Mouse (Mus musculus) monocyte, adult 5-6 weeks (primary cell): ENCODE measurements around the gene Gm13090. TPM values are rescaled to one million over a fixed set of nuclear protein-coding genes. Genes with fewer than 3 reads are reported as not detected.

Experiments
- ATAC-seq: fragments of 153-309, 156-312 bp; replicated peaks from 2 replicates; pipeline ENCODE4 v1.8.0; 2017; ENCODE audit warnings: mild to moderate bottlenecking; ENCODE audit not compliant: low TSS enrichment, insufficient number of reproducible peaks, severe bottlenecking, poor library complexity, low FRiP score
- total RNA-seq: library from RNA; stranded (forward); fragments of 200-1000, 200-491, 200-594 nt; gene quantifications from 3 replicates; pipeline ENCODE4 v1.2.3, GENCODE M21; 2017

The Gm13090 gene
- total RNA-seq, 1 experiment from 2014 or later: not detected

GRCm38 (mm10) chr4:151095207-151095606 lies 5.8 kb downstream of the Gm13090 start:
- ATAC-seq: no peak

GRCm38 (mm10) chr4:151096334-151097103 lies 7.1 kb downstream of the Gm13090 start:
- ATAC-seq: no peak

DNA sequence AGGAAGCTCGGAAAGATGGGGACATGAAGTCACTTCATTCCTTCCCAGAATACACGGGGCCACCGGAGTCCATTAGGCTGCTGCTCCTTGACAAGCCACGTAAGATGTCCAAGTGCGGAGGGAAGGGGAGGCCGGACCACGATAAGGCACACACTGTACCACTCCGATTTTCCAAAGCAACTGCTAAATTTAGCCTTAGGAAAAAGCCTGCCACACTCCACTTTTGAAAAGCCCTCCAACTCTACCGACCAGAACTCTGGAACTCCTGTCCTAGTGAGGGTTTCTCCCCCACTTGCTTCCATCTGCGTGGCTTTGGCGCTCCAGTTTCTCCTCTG lies 7.7 kb downstream of the Gm13090 start:
- ATAC-seq: no peak

- no peak for ATAC-seq
These were observed 14.3 kb downstream of the Gm13090 start for GRCm38 (mm10) chr4:151103646-151104045.

DNA sequence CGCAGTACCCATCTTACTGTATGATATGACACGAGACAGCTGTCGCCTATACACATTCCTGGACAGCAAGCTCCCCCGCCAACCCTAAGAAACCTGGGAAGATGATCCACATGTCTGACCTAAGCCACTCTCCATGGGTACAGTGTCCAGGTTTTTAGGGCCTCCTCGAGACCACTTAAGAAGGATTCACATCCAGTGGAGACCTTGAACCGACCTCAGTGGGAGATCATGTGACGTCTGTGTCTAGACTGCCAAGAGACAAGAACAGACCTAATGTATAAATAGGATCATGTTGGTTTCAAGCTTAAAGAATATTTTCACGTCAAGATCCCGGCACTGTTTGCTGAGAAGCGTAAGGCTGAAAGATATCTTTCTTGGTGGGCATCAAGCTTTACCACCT lies 14.8 kb downstream of the Gm13090 start:
- no peak for ATAC-seq

DNA sequence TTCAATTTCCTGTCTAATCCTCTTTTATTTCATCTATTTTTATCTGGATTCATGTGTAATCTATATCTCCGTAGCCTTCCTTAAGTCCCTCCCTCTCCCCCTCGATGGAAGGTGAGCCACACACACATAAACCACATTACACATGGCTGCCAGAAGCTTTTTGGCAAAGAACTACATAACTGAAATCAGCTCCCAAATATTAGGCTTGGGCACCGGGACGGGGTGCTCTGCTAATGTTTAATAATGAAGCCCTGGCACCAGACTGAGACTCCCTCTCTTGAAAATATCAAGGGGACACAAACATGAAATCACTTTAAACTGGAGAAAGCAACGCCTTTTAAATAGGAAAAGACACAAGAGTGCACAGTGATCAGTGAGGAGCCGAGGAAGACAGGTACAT lies 16.5 kb downstream of the Gm13090 start:
- ATAC-seq: no peak

DNA sequence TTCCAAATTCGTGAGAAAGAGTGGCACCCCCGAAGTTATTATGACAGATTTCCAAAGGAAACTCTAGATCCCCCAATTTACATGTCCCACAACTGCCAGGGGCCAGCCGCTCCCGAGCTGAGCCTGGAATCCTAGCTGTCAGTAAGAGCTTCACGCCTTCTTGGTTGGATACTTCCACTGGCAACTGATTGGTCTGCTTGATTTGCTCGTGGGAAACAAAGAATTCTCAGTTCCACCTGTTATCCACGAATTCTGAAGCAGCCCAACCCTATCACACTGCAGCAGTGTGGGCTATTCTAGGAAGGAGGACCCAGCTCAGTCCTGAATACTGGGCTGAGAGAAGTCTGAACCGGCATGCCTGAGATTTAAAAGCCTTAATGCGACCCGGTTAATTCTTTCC lies 17.1 kb downstream of the Gm13090 start:
- no peak for ATAC-seq

GRCm38 (mm10) chr4:151107131-151108001 lies 18.0 kb downstream of the Gm13090 start:
- no peak for ATAC-seq

DNA sequence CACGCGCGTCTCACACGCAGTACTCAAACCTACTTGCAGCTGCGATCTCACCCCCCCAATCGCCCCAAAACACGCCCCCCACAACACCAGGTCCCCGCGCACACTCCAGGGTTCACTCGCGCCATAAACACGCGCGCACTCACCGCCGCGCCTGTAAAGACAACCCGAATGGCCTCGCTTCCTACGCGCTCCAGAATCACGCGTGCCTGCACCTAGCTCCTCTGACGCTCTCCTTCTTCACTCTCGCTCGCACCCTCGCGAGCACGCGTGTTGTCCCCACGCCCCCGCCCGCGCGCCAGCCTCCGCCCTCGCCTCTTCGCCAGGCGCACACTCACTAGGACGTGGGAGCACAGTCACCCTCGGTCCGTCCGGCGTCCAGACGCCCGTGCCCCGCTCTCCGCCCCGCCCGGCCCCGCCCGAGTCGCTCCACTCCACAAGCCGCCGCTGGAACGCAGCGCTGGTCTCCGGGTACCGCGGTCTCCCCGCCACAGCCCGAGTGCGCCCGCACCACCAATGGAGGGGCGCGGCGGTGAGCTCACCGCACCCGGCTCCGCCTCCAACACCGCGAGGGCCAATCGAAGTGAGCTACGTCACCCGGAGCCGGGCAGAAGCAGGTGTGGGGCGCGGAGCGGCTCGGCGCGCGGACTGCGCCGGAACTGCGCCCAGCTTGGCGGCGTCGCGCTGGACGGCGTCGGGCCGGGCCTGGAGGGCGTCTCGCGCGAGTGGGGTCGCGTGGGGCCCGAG lies 18.8 kb downstream of the Gm13090 start:
- no peak for ATAC-seq

DNA sequence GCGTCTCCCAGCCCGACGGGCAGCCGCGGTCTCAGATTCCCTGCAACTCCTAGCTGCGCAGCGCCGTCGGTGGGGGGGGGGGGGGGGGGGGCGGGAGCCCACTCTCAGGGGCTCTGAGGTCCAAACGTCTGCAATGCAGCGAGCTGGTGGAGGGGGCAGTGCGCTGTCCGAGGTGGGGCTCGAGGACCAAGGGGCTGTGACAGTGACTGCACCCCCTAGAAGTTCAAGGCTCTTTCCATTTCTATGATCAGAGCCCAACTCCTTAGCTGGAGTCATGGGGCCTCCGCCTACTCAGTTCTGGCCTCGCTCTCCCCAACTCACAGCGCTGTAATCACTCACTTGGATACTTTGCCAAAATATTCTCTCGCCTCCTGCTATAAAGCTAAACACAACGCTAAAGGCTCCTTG lies 19.5 kb downstream of the Gm13090 start:
- no peak for ATAC-seq

- ATAC-seq: no peak
These were observed 21.9 kb downstream of the Gm13090 start for GRCm38 (mm10) chr4:151111226-151111625.

DNA sequence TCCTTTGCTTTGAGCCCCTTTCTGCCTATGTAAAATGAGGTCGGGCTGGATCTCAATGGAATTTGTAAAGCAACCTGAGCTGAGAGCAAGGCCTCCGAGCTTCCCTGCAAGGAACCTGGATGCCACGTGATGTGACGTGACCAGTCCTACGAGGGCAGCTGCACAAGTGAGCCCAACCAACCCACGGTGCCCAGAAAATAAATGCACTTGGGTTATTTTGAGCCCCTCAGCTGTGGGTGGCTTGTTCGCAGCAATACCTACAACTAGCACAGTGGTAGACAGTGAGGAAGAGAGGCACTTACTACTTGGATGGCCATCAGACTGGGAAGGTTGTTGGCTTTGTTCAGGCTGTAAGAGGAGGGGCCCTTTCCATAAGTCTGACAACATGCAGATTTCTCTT lies 25.2 kb downstream of the Gm13090 start:
- ATAC-seq: no peak

GRCm38 (mm10) chr4:151118883-151119282 lies 29.5 kb downstream of the Gm13090 start:
- ATAC-seq: no peak

DNA sequence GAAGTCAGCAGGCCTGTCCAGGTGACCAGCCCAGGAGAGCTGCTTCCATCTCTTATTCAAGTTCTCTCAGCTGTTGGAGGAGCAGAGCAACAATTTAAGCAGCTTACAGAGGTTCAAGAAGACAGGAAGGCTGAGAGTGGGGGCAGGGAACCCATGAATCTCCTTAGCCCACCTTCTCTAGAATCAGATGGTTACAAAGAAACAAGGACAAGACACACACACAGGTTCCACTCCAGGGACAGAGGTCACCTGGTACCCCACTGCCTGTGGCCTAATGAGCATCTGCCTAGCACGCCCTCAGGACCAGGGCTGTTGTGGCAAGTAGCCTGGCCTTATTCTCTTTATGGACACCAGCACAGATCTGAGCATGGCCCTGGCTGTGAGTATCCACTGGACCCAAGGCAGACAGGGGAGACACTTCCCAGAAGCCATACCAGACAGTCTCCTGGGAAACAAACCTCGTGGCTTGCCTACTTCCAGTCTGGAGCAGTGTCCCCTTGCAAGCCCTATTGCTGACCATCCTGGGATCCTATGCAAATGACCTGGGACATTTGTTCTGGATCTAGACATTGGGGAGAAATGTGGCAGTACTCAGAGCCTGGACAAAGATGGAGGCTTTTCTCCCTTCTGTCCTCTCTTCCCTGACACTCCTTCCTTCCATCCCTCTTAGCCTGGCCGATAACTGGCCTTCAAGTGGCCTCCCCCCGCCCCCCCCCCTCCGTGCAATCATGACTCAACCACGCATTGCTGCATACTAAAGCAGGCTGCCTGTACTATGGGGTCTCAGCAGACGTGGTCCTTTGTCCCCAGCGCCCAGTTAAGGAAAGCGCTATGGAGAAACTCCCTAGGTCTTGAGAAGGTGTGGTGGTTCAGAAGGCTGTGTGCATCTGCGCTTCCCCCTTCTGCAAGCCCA lies 38.5 kb downstream of the Gm13090 start:
- ATAC-seq: no peak

- no peak for ATAC-seq
These were observed 39.5 kb downstream of the Gm13090 start for GRCm38 (mm10) chr4:151128641-151129541.

- no peak for ATAC-seq
These were observed 40.6 kb downstream of the Gm13090 start for GRCm38 (mm10) chr4:151129725-151130557.
